Mouse (Mus musculus) CH12.LX (cell line): ENCODE results near the gene Ptgis.

Experiments used
- CTCF ChIP-seq, 2 experiments: IDR thresholded peaks in 1 of 2; conservative IDR thresholded peaks in 1 of 2; 2 replicates each; pipeline ENCODE4 v1.5.1; 2011 to 2012; ENCODE audit warnings: low read depth in 2 of 2, low read length in 2 of 2, improper control_type of control experiment in 1 of 2, inconsistent platforms in 1 of 2, mild to moderate bottlenecking in 1 of 2, moderate library complexity in 1 of 2
- POLR2A ChIP-seq: IDR thresholded peaks from 2 replicates; pipeline ENCODE4 v1.6.1; 2011; ENCODE audit warnings: low read depth, mild to moderate bottlenecking, improper control_type of control experiment, low read length
- USF1 ChIP-seq: IDR thresholded peaks from 2 replicates; pipeline ENCODE4 v1.6.1; 2014; ENCODE audit warnings: low read depth, mild to moderate bottlenecking, inconsistent platforms, low read length, improper control_type of control experiment

DNA sequence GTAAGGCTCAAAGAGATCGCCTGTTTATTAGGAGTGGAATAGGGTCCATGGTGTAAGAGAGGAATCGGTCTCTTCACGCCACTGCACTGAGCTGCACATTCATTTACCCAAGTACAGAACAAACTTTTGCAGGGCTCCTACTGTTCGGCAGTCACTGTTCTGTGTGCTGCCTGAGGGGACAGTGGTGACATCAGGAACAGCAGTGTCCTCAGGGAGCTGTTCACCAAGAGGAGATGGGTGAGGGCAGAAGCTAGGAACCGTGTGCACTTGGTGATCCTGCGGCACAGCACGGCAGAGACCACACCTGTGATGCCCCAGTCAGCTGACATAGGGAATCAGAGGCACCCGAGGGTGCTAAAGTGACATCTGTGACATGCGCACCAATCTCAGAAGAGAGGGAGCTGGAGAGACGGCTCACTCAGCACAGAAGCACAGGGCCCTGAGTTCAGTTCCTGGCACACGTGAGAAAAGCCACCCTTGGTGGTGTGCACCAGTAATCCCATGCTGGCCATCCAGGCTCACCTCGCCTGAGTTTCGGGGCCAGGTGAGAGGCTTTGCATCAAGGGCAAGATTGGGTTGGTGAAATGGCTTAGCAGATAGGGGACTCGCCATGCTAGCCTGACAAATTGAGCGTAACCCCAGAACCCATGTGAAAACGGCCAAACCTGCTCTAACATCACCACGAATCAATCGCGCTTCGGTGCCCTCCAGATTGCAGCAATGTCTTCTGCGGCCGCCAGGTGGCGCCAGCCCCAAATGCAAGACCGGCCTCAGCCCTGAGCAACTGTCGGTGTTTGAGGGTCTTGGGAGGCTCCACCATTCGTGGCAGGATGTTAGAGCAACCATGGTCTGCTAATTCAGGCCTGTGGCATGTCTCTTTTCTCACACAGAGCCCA is 39.9 kb upstream of the Ptgis start:
- TF ChIP-seq USF1 (no peak), CTCF (conservative IDR thresholded peaks at IDR 0.05 in 1 of 2, IDR thresholded peaks at IDR 0.05 in 1 of 2; ENCODE audit: low read depth in 2 of 2, low read length in 2 of 2) (peak; percentile 86 to 95), POLR2A (no peak)
